Mouse (Mus musculus): Measurements from ENCODE around the gene Kdm4d.
"Not testable (repeated sequence)": the region's sequence is repeated elsewhere in the genome, so short reads cannot be mapped to it uniquely, and the experiment has no call there.

Kdm4d gene

GRCm38 (mm10) chr9:14456320-14456719 lies 44.0 kb downstream of the Kdm4d start:
- DNase-seq (ENCODE audit: low read depth, low spot score): no peak

GRCm38 (mm10) chr9:14451120-14451519 lies 49.2 kb downstream of the Kdm4d start:
- not testable (repeated sequence) for DNase-seq (ENCODE audit: low read depth, low spot score)

DNA sequence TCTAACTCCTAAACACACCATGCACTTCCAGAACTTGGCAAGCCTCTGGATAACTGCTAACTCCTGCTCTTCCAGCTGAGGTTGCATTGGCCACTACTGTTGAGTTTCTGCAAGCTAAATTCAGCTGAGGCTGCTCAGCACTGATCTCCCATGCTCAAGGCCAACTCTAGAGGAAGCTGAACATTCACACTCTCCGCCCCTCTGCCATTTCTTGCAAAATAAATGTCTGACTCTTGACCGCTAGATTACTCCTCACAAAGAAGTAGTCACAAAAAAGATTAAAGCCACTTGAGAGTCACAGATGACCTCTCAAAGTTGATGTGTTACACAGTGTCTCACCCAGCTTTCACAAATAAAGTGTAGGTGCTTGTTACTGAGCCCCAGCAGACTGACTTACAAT lies 53.2 kb downstream of the Kdm4d start:
- not testable (repeated sequence) for DNase-seq (ENCODE audit: low read depth, low spot score)

- no peak for DNase-seq (ENCODE audit: low read depth, low spot score)
Observed at GRCm38 (mm10) chr9:14440347-14440746, 59.9 kb downstream of the Kdm4d start.

DNA sequence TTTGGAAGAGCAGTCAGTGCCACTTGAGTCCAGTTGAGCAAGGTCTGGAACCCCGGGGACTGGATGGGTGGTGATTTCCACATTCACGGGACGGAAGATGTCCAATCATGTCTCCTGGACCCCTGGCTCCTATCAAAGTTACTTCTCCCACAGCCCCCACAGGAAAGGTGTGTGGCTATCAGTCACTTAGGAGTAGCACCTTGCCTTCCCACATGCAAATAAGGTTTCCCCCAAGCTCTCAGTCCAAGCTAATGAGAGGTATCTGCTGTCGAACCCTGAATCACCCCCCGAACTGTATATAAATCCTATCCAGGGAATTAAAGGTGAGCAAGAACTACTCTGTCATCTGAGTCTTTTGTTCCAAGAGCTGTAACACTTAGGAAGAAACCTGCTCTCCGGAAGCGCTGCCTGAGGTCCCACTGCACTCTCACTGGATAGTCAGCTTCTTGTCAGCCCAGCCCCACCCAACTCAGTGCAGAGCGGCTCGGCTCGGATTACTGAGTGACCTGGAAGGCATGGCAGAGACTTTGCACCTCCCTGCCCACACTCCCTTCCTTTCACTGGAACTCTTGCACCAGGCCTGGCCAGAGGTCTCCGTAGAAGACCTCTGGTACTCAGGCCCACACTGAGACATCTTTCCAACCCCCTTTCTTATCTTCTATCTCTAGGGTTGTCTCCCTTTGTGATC lies 66.9 kb downstream of the Kdm4d start:
- no peak for DNase-seq (ENCODE audit: low read depth, low spot score)
